Mouse (Mus musculus) MEL (cell line): ENCODE measurements around the gene Ccl7.

Experiments used
- CHD2 ChIP-seq: IDR thresholded peaks from 2 replicates; pipeline ENCODE4 v1.6.1; 2011; ENCODE audit warnings: low read length, improper control_type of control experiment
- MAX ChIP-seq: IDR thresholded peaks from 2 replicates; pipeline ENCODE4 v1.6.1; 2011; ENCODE audit warnings: low read length, improper control_type of control experiment

DNA sequence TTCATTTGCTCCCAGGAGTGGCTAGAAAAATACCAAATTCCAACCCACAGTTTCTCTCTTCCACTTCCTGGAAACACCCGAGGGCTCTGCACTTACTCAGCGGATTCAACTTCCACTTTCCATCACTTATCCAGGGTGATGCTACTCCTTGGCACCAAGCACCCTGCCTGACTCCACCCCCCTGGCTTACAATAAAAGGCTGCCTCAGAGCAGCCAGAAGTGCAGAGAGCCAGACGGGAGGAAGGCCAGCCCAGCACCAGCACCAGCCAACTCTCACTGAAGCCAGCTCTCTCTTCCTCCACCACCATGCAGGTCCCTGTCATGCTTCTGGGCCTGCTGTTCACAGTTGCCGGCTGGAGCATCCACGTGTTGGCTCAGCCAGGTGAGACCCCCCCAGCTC lies 10.2 kb upstream of the Ccl7 start, which contains the start of gene Ccl2:
- TF ChIP-seq MAX (no peak), CHD2 (no peak)
